Mouse (Mus musculus) neural tube, embryonic 15.5 days (tissue): ENCODE data around the gene Slc12a4. TPM values are rescaled to one million over a fixed set of nuclear protein-coding genes. Genes with fewer than 3 reads are reported as not detected.
"Not testable (repeated sequence)": the region's sequence is repeated elsewhere in the genome, so short reads cannot be mapped to it uniquely, and the experiment has no call there.

Experiments used
- ATAC-seq: fragments of 200-750 bp; cut with Nextera tagmentation; 2 replicates; pipeline ENCODE4 v1.8.0; 2017; ENCODE audit warnings: mild to moderate bottlenecking, moderate TSS enrichment, moderate library complexity; ENCODE audit not compliant: low FRiP score
- H3K27ac ChIP-seq: fragments of 300-500 bp; sonication (generic); replicated peaks from 2 replicates; pipeline ENCODE4 v1.5.1; 2015; ENCODE audit warnings: mild to moderate bottlenecking, inconsistent platforms
- H3K27me3 ChIP-seq: fragments of 300-500 bp; sonication (generic); replicated peaks from 2 replicates; pipeline ENCODE4 v1.6.1; 2015; ENCODE audit warnings: inconsistent platforms
- H3K36me3 ChIP-seq: fragments of 300-500 bp; sonication (generic); 2 replicates; pipeline ENCODE4 v1.6.1; 2015; ENCODE audit warnings: inconsistent platforms
- H3K4me1 ChIP-seq: fragments of 300-500 bp; sonication (generic); 2 replicates; pipeline ENCODE4 v1.6.1; 2015; ENCODE audit warnings: inconsistent platforms
- H3K4me2 ChIP-seq: fragments of 300-500 bp; sonication (generic); 2 replicates; pipeline ENCODE4 v1.6.1; 2015; ENCODE audit warnings: inconsistent platforms, mild to moderate bottlenecking, moderate library complexity
- H3K4me3 ChIP-seq: fragments of 300-500 bp; sonication (generic); replicated peaks from 2 replicates; pipeline ENCODE4 v1.5.1; 2015; ENCODE audit warnings: mild to moderate bottlenecking, inconsistent platforms
- H3K9ac ChIP-seq: fragments of 300-500 bp; sonication (generic); replicated peaks from 2 replicates; pipeline ENCODE4 v1.6.1; 2015; ENCODE audit warnings: mild to moderate bottlenecking, inconsistent platforms
- H3K9me3 ChIP-seq: fragments of 300-500 bp; sonication (generic); replicated peaks from 2 replicates; pipeline ENCODE4 v1.6.1; 2016; ENCODE audit warnings: inconsistent platforms
- WGBS: fragments of 180-500 bp; shearing (Covaris S2); methylation state at CpG from one replicate; pipeline ENCODE4 v1.1.7; 2015; ENCODE audit warnings: mixed read lengths; 5-methylcytosine and 5-hydroxymethylcytosine counted together
- polyA plus RNA-seq: library from polyadenylated mRNA; unstranded; fragments of >200 nt; fragmentation: Nextera tagmentation; extraction: Ambion mirVana; gene quantifications from 2 replicates; pipeline ENCODE4 v1.2.1, GENCODE M21; 2015

Gene Slc12a4
- polyA plus RNA-seq, 1 experiment from 2014 or later = 10.8 TPM

- H3K4me1 ChIP-seq = 0 out of 2 replicates have a peak, but pooled peaks cover under 1% of the 10 kb centered on the region
- H3K36me3 ChIP-seq = no peaks in the 10 kb centered on the region
- no peaks in the 10 kb centered on the region for H3K27me3 ChIP-seq
- H3K27ac ChIP-seq = no peak overlapping the region
- H3K9me3 ChIP-seq = no peaks in the 10 kb centered on the region
- no peak overlapping the region for H3K4me3 ChIP-seq
- H3K9ac ChIP-seq = no peak overlapping the region
- no peak overlapping the region for H3K4me2 ChIP-seq
- ATAC-seq = no peak
- 78% methylated on average over 7 of the region's 7 CpGs for WGBS
Measured at GRCm38 (mm10) chr8:105996359-105996758, 30.5 kb upstream of the Slc12a4 start.

DNA sequence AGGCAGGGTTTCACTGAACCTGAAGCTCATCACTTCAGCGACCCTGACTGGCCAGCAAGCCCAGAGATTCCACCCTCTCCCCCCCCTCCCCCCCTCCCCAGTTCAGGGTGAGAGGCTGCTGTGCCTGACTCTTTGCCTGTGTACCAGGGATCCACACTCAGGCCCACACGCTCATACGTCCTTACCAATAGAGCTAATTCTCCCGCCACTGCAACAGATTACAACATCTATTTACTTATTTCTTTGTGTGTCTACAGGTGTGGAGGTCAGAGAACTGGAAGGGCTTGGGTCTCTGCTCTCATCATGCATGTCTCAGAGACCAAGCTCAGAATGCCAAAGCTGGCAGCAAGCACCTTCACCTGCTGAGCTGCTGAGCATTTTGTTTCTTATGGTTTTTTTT lies 27.3 kb upstream of the Slc12a4 start:
- no peak for ATAC-seq
- H3K4me2 ChIP-seq = no peak overlapping the region
- H3K4me1 ChIP-seq = peaks cover 8% of the 10 kb centered on the region; the same call in 1 of the 2 replicates
- 70% methylated on average over 4 of the region's 4 CpGs for whole genome bisulfite sequencing
- no peaks in the 10 kb centered on the region for H3K27me3 ChIP-seq
- H3K9me3 ChIP-seq = no peaks in the 10 kb centered on the region
- H3K36me3 ChIP-seq = no peaks in the 10 kb centered on the region
- H3K27ac ChIP-seq = no peak overlapping the region
- no peak overlapping the region for H3K9ac ChIP-seq
- H3K4me3 ChIP-seq = no peak overlapping the region

DNA sequence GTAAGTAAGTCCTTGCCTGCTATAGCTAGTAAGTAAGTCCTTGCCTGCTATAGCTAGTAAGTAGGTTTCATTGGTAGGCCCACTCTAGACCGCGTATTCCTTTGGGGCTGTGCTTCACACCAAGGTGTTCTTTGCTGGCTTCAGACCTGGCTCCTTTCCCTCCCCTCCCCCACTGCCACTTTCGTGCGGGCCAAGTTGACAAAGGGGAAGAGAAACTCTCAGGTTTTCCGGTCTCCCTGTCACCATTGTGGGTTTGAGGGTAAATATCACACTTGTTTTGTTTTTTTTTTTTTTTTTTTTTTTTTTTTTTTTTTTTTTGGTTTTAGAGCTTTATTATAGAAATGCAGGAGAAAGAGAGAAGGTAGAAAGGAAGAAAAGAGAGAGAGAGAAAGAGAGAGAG lies 26.6 kb upstream of the Slc12a4 start:
- H3K27me3 ChIP-seq = no peaks in the 10 kb centered on the region
- WGBS = 70% methylated on average over 5 of the region's 5 CpGs
- H3K4me1 ChIP-seq = peaks cover 8% of the 10 kb centered on the region; the same call in 1 of the 2 replicates
- no peak overlapping the region for H3K4me3 ChIP-seq
- ATAC-seq = no peak
- no peak overlapping the region for H3K9ac ChIP-seq
- no peak overlapping the region for H3K4me2 ChIP-seq
- no peaks in the 10 kb centered on the region for H3K9me3 ChIP-seq
- H3K36me3 ChIP-seq = no peaks in the 10 kb centered on the region
- H3K27ac ChIP-seq = no peak overlapping the region

- H3K36me3 ChIP-seq = no peaks in the 10 kb centered on the region
- no peak for ATAC-seq
- 83% methylated on average over 2 of the region's 2 CpGs for WGBS
- H3K9me3 ChIP-seq = no peaks in the 10 kb centered on the region
- H3K9ac ChIP-seq = no peak overlapping the region
- H3K4me1 ChIP-seq = peaks cover 8% of the 10 kb centered on the region; the same call in 1 of the 2 replicates
- H3K4me2 ChIP-seq = no peak overlapping the region
- H3K27ac ChIP-seq = no peak overlapping the region
- no peak overlapping the region for H3K4me3 ChIP-seq
- H3K27me3 ChIP-seq = no peaks in the 10 kb centered on the region
Measured at GRCm38 (mm10) chr8:105991546-105991945, 25.6 kb upstream of the Slc12a4 start.

GRCm38 (mm10) chr8:105990856-105991387 lies 25.0 kb upstream of the Slc12a4 start, which contains the start of gene Dus2:
TSS of gene Dus2 (plus strand) at chr8:105991337.
- H3K36me3 ChIP-seq = no peaks in the 10 kb centered on the region
- H3K4me2 ChIP-seq = peak within 1 kb of the TSS; percentile 27; the same call in 1 of the 2 replicates
- no peaks in the 10 kb centered on the region for H3K9me3 ChIP-seq
- H3K9ac ChIP-seq = no peak within 1 kb of the TSS
- 10% methylated on average over 15 of the region's 15 CpGs for WGBS
- H3K27me3 ChIP-seq = no peaks in the 10 kb centered on the region
- no peak within 1 kb of the TSS for H3K27ac ChIP-seq
- H3K4me3 ChIP-seq = no peak within 1 kb of the TSS
- ATAC-seq = no peak
- peaks cover 8% of the 10 kb centered on the region; the same call in 1 of the 2 replicates for H3K4me1 ChIP-seq

- H3K4me2 ChIP-seq = no peak overlapping the region
- ATAC-seq = no peak
- no peak overlapping the region for H3K4me3 ChIP-seq
- no peaks in the 10 kb centered on the region for H3K36me3 ChIP-seq
- H3K27me3 ChIP-seq = no peaks in the 10 kb centered on the region
- no peak overlapping the region for H3K9ac ChIP-seq
- no peaks in the 10 kb centered on the region for H3K9me3 ChIP-seq
- 87% methylated on average over 11 of the region's 11 CpGs for WGBS
- H3K4me1 ChIP-seq = peaks cover 8% of the 10 kb centered on the region; the same call in 1 of the 2 replicates
- no peak overlapping the region for H3K27ac ChIP-seq
Measured at GRCm38 (mm10) chr8:105988546-105988945, 22.6 kb upstream of the Slc12a4 start.

GRCm38 (mm10) chr8:105983406-105983805 lies 17.5 kb upstream of the Slc12a4 start:
- not testable (repeated sequence) for H3K27me3 ChIP-seq, H3K9me3 ChIP-seq, H3K4me1 ChIP-seq, ATAC-seq, H3K9ac ChIP-seq, H3K4me3 ChIP-seq, H3K36me3 ChIP-seq, H3K4me2 ChIP-seq, H3K27ac ChIP-seq
- WGBS = 79% methylated on average over 11 of the region's 11 CpGs

DNA sequence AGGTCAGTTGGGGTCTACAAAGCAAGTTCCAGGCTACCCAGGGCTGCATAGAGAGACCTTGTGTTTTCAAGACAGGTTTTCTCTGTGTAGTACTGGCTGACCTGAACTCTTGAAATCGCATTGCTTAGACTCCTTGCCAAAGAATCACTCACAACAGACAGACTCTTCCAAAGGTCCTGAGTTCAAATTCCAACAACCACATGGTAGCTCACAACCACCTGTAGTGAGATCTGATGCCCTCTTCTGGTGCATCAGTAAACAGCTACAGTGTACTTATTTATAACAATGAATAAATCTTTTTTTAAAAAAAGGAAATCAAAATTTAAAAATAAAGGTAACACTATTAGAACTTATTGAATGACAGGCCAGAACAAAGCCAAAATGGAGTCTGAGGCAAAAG lies 15.2 kb upstream of the Slc12a4 start:
- Histone ChIP-seq H3K27ac (no peak overlapping the region), H3K9ac (no peak overlapping the region), H3K27me3 (no peaks in the 10 kb centered on the region), H3K4me2 (no peak overlapping the region), H3K36me3 (no peaks in the 10 kb centered on the region), H3K4me3 (no peak overlapping the region), H3K9me3 (no peaks in the 10 kb centered on the region), H3K4me1 (no peaks in the 10 kb centered on the region)
- WGBS = 94% methylated on average over 1 of the region's 1 CpGs
- ATAC-seq = no peak

GRCm38 (mm10) chr8:105979325-105979724 lies 13.4 kb upstream of the Slc12a4 start, which contains the start of gene Dpep3:
TSS of gene Dpep3 (minus strand) at chr8:105979429.
- no peaks in the 10 kb centered on the region for H3K36me3 ChIP-seq
- H3K9me3 ChIP-seq = no peaks in the 10 kb centered on the region
- H3K27ac ChIP-seq = no peak within 1 kb of the TSS
- no peak within 1 kb of the TSS for H3K9ac ChIP-seq
- no peak within 1 kb of the TSS for H3K4me3 ChIP-seq
- no peaks in the 10 kb centered on the region for H3K27me3 ChIP-seq
- no peaks in the 10 kb centered on the region for H3K4me1 ChIP-seq
- H3K4me2 ChIP-seq = no peak within 1 kb of the TSS
- no peak for ATAC-seq
- WGBS = 94% methylated on average over 15 of the region's 15 CpGs

GRCm38 (mm10) chr8:105975363-105975762 lies 9.5 kb upstream of the Slc12a4 start:
- H3K4me1 ChIP-seq = no peaks in the 10 kb centered on the region
- no peak for ATAC-seq

GRCm38 (mm10) chr8:105971019-105971720 lies 5.3 kb upstream of the Slc12a4 start:
- 75% methylated on average over 8 of the region's 8 CpGs for WGBS
- Histone ChIP-seq H3K9ac (no peak overlapping the region), H3K27ac (no peak overlapping the region), H3K4me3 (no peak overlapping the region), H3K36me3 (no peaks in the 10 kb centered on the region), H3K27me3 (peaks cover 18% of the 10 kb centered on the region), H3K4me2 (no peak overlapping the region), H3K9me3 (no peaks in the 10 kb centered on the region), H3K4me1 (peaks cover 4% of the 10 kb centered on the region; the same call in 1 of the 2 replicates)
- no peak for ATAC-seq

More at GRCm38 (mm10) chr8:105975363-105975762, 9.5 kb upstream of the Slc12a4 start:
- H3K9ac ChIP-seq = no peak overlapping the region
- H3K4me2 ChIP-seq = no peak overlapping the region
- H3K9me3 ChIP-seq = no peaks in the 10 kb centered on the region
- WGBS = 64% methylated on average over 7 of the region's 7 CpGs
- no peak overlapping the region for H3K4me3 ChIP-seq
- no peaks in the 10 kb centered on the region for H3K27me3 ChIP-seq
- no peaks in the 10 kb centered on the region for H3K36me3 ChIP-seq
- no peak overlapping the region for H3K27ac ChIP-seq

DNA sequence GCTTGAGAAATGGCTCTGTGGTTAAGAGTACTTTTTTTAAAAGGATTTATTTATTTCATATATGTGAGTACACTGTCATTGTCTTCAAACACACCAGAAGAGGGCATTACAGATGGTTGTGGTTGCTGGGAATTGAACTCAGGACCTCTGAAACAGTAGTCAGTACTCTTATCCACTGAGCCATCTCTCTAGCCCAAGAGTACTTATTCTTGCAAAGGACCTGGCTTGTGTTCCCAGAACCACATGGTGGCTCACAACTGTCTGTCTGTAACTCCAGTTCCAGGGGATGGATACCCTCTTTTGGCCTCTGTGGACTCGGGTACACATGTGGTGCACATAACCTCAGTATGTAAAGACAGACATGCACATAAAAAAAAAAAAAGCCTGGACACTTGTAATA lies 3.5 kb upstream of the Slc12a4 start:
- peaks cover 21% of the 10 kb centered on the region for H3K4me1 ChIP-seq
- ATAC-seq = no peak
- H3K27ac ChIP-seq = no peak overlapping the region
- no peaks in the 10 kb centered on the region for H3K9me3 ChIP-seq
- H3K4me3 ChIP-seq = no peak overlapping the region
- no peak overlapping the region for H3K9ac ChIP-seq
- 66% methylated on average over 1 of the region's 1 CpGs for WGBS
- peaks cover 36% of the 10 kb centered on the region for H3K27me3 ChIP-seq
- no peaks in the 10 kb centered on the region for H3K36me3 ChIP-seq
- no peak overlapping the region for H3K4me2 ChIP-seq
